Mouse (Mus musculus) heart, adult 2 months (tissue): Measurements from ENCODE around the gene Cxcl14. TPM values are rescaled to one million over a fixed set of nuclear protein-coding genes. Genes with fewer than 3 reads are reported as not detected.

Experiments
- DNase-seq, 2 experiments: peaks; one replicate each; pipeline ENCODE4 v3.0.0; 2021
- H3K27ac ChIP-seq: fragments of 200-600 bp; 2 replicates; pipeline ENCODE4 v1.8.1; 2022
- H3K27me3 ChIP-seq: fragments of 200-500 bp; 2 replicates; pipeline ENCODE4 v1.6.1; 2012; ENCODE audit warnings: mild to moderate bottlenecking, low read length, inconsistent platforms, mixed read lengths; ENCODE audit not compliant: control insufficient read depth, insufficient read depth
- H3K36me3 ChIP-seq: fragments of 200-500 bp; 2 replicates; pipeline ENCODE4 v1.6.1; 2012; ENCODE audit warnings: low read length, inconsistent platforms; ENCODE audit not compliant: control insufficient read depth, insufficient read depth
- H3K4me1 ChIP-seq: fragments of 200-500 bp; 2 replicates; pipeline ENCODE4 v1.6.1; 2011; ENCODE audit warnings: low read length; ENCODE audit not compliant: control insufficient read depth, insufficient read depth
- H3K4me3 ChIP-seq: fragments of 200-600 bp; 2 replicates; pipeline ENCODE4 v1.8.1; 2022
- H3K79me2 ChIP-seq: fragments of 200-500 bp; replicated peaks from 2 replicates; pipeline ENCODE4 v1.6.1; 2012; ENCODE audit warnings: mild to moderate bottlenecking, inconsistent platforms, low read length, moderate library complexity, mixed read lengths; ENCODE audit not compliant: control insufficient read depth, insufficient read depth
- H3K9ac ChIP-seq: fragments of 200-500 bp; 2 replicates; pipeline ENCODE4 v1.6.1; 2012; ENCODE audit warnings: low read depth, mild to moderate bottlenecking, control low read depth, inconsistent platforms, low read length, mixed read lengths
- CTCF ChIP-seq: fragments of 200-600 bp; IDR thresholded peaks from 2 replicates; pipeline ENCODE4 v1.8.1; 2022; ENCODE audit warnings: antibody characterized with exemption, mild to moderate bottlenecking, moderate library complexity
- EP300 ChIP-seq: fragments of 200-500 bp; IDR thresholded peaks from 2 replicates; pipeline ENCODE4 v1.6.1; 2011; ENCODE audit warnings: low read depth, low read length, control low read depth; ENCODE audit not compliant: insufficient read depth
- POLR2A ChIP-seq: fragments of 200-500 bp; IDR thresholded peaks from 2 replicates; pipeline ENCODE4 v1.6.1; 2011; ENCODE audit warnings: mild to moderate bottlenecking, low read depth, low read length, control low read depth; ENCODE audit not compliant: insufficient read depth
- WGBS: fragments of 180-500 bp; shearing (Covaris S2); methylation state at CpG from one replicate; pipeline ENCODE4 v1.1.7; 2018; 5-methylcytosine and 5-hydroxymethylcytosine counted together
- intact Hi-C: fragments of 180-260 bp; cut with DNase I; formaldehyde crosslinking; loops from one replicate; pipeline ENCODE4 v1.15.1; 2025
- polyA plus RNA-seq: library from polyadenylated mRNA; depleted of rRNA; stranded (reverse); fragments of >200 nt; gene quantifications from 2 replicates; pipeline ENCODE4 v1.2.3, GENCODE M21; 2012
- total RNA-seq, 2 experiments: library from RNA; stranded (reverse); gene quantifications; 2 replicates each; pipeline ENCODE4 v1.2.3; 2021

Cxcl14 gene
- total and polyA plus RNA-seq, 3 experiments = 5.5 to 15.7 (median 6.2) TPM

DNA sequence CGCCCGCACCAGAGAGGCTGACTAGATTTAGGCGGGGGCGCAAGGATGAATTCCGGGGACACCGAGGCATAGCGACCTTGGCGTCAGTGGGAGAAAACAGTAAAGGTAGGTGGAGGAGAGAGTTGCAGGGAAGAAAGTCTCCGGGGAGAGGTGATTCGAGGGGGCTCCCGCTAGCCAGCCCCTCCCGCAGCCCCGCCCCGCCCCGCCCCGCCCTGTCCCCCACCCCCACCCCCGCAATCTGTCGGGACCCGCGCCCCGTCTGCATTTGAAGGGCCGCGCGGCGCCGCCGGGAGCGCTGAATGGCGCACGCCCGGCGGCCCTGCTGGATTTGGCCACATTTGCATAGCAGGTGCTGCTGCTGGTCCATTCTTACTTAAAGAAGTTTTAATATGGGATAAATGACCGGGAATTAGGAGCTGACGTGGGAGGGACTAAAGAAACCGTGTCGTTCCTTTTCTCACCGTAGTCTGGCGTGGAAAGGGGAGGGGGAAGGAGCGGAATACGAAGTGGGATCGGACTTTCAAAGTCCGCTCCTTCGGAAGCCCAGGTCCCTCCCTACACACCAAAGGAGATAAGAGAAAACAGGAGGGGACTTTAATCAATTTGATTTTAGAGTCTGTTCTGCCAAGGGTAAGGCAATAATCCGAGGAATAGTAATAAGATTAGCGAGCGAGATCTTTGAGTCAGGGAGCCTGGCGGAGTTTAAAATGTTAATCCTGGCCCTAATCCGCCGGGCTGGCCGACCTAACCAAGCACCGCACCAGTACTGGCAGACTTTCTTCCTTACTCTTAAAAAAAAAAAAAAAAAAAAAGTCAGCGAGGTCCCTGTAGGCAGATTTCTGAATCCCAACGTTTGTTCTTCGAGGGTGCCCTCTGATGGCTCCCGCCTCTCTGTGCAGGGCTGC is 37.1 kb downstream of the Cxcl14 start:
- no peak for TF ChIP-seq EP300
- 0 out of 2 replicates have a peak, but pooled peaks have one; percentile 10 for TF ChIP-seq CTCF
- H3K9ac ChIP-seq = no peak overlapping the region
- intact Hi-C loops = loop anchor here (10.0 kb wide), 1 partner anchor 424 kb away; the partner anchor contains the start of gene Pitx1
- no peak for DNase-seq
- H3K27me3 ChIP-seq = peaks cover 13% of the 10 kb centered on the region
- H3K4me1 ChIP-seq = no peaks in the 10 kb centered on the region
- H3K36me3 ChIP-seq = no peaks in the 10 kb centered on the region
- H3K4me3 ChIP-seq = no peak overlapping the region
- 3% methylated on average over 55 of the region's 55 CpGs for WGBS
- H3K79me2 ChIP-seq = no peaks in the 10 kb centered on the region
- no peak overlapping the region for H3K27ac ChIP-seq

- intact Hi-C loops = loop anchor here (10.0 kb wide), 1 partner anchor 424 kb away; the partner anchor contains the start of gene Pitx1
- no peaks in the 10 kb centered on the region for H3K4me1 ChIP-seq
- no peak overlapping the region for H3K9ac ChIP-seq
- no peak for TF ChIP-seq CTCF
- TF ChIP-seq POLR2A = no peak
- TF ChIP-seq EP300 = no peak
- no peak overlapping the region for H3K4me3 ChIP-seq
- H3K27me3 ChIP-seq = peaks cover 15% of the 10 kb centered on the region
- H3K36me3 ChIP-seq = no peaks in the 10 kb centered on the region
- 2% methylated on average over 52 of the region's 52 CpGs for WGBS
- DNase-seq = no peak
- no peak overlapping the region for H3K27ac ChIP-seq
- H3K79me2 ChIP-seq = no peaks in the 10 kb centered on the region
Observed at GRCm38 (mm10) chr13:56258196-56259020, 37.9 kb downstream of the Cxcl14 start.

GRCm38 (mm10) chr13:56257469-56258153 is 38.7 kb downstream of the Cxcl14 start:
- no peaks in the 10 kb centered on the region for H3K36me3 ChIP-seq
- H3K9ac ChIP-seq = no peak overlapping the region
- peaks cover 18% of the 10 kb centered on the region for H3K27me3 ChIP-seq
- DNase-seq = no peak
- no peaks in the 10 kb centered on the region for H3K4me1 ChIP-seq
- no peak overlapping the region for H3K27ac ChIP-seq
- TF ChIP-seq POLR2A (no peak), CTCF (no peak), EP300 (no peak)
- intact Hi-C loops = loop anchor here (10.0 kb wide), 1 partner anchor 423 kb away; the partner anchor contains the start of gene Pitx1
- H3K4me3 ChIP-seq = no peak overlapping the region
- 14% methylated on average over 12 of the region's 12 CpGs for WGBS
- H3K79me2 ChIP-seq = no peaks in the 10 kb centered on the region

DNA sequence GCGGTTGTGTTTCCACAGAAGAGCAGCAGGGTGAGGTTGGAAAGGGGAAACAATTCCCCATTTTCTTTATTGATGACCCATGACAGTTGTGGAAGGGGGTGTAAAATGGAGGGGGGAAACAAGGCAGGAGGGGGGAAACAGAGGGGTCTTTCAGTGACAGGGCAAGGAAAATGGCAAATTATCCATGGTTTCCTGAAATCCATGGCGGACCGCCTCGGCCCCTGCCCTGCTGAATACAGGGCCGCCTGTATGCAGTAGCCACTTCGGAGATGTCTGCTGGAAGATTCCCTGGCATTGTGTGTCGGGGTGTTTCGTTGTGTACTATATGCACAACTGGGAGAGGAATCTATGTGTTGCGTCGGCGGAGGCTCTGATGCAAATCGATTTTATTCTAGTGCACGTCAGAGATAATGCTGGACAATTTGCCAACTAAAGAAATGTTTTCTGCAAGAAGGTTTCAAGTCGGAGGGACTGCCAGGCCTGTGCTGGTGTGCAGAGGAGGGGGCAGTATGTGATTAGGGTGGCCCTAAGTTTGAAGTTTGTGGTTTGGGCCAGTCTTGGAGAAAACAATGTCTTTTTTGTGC is 39.5 kb downstream of the Cxcl14 start:
- no peak for DNase-seq
- Histone ChIP-seq H3K4me1 (no peaks in the 10 kb centered on the region), H3K27ac (no peak overlapping the region), H3K36me3 (no peaks in the 10 kb centered on the region), H3K9ac (no peak overlapping the region), H3K4me3 (no peak overlapping the region), H3K79me2 (no peaks in the 10 kb centered on the region), H3K27me3 (peaks cover 26% of the 10 kb centered on the region)
- 16% methylated on average over 14 of the region's 14 CpGs for WGBS
- intact Hi-C loops = loop anchor here (10.0 kb wide), 1 partner anchor 422 kb away; the partner anchor contains the start of gene Pitx1
- no peak for TF ChIP-seq CTCF

- H3K36me3 ChIP-seq = no peaks in the 10 kb centered on the region
- no peaks in the 10 kb centered on the region for H3K79me2 ChIP-seq
- H3K27me3 ChIP-seq = peaks cover 33% of the 10 kb centered on the region
- H3K4me3 ChIP-seq = no peak overlapping the region
- no peak overlapping the region for H3K9ac ChIP-seq
- WGBS = 34% methylated on average over 3 of the region's 3 CpGs
- no peak for DNase-seq
- intact Hi-C loops = loop anchor here (10.0 kb wide), 1 partner anchor 419 kb away; the partner anchor contains the start of gene Pitx1
- H3K4me1 ChIP-seq = no peaks in the 10 kb centered on the region
- no peak for TF ChIP-seq POLR2A
- no peak for TF ChIP-seq CTCF
- no peak for TF ChIP-seq EP300
- no peak overlapping the region for H3K27ac ChIP-seq
Observed at GRCm38 (mm10) chr13:56253379-56253778, 43.0 kb downstream of the Cxcl14 start.
